Mouse (Mus musculus): ENCODE measurements around the gene Ampd3. TPM values are rescaled to one million over a fixed set of nuclear protein-coding genes. Genes with fewer than 3 reads are reported as not detected.

Gene Ampd3
- total and polyA plus RNA-seq, 3 experiments, result 14.8 to 22.3 TPM; not detected in 1

DNA sequence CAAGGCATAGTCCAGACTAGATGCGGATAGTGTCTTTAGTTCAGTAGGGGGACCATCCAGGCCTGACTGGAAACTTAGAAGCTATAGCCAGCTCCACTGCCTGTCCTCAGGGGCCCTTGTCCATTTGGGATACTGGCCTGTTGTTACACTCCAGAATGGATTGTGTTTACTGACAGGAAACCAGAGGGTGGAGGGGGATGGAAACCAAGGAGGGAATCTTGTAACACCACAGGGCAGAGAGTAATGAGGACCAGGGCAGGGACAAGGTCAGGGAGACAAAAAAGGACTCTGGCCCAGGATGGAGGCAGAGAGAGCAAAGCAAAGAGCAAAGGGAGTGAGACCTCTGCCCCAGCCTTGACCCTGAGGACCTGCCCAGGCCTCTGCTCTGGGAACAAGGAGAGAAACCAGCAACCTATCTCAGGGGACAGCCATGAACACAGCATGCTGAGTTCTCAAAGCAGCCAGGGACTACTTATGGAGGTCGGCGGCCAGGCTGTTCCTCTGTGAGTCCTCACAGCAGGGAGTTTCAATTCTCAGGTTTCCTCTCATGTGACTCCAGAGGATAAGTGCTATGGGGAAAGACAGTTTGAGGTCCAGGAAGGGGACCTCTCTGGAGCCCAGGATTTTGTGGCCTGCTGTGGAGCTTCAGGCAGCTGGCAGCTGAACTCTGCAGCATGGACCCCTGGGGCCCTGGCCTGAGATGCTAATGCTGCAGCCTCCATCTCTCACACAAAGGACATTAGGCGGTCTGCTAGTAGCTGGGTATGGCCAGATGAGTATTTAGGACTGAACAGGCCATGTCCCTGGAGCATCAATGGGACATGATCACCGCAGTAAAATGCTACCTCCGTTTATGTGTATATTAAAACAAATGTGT, 36.7 kb upstream of the Ampd3 start:
- no peak overlapping the region for H3K9ac ChIP-seq (ENCODE audit: control insufficient read depth, low read depth, low read length, poor library complexity, severe bottlenecking)
- no peak overlapping the region for H3K4me3 ChIP-seq (ENCODE audit: control insufficient read depth in 1 of 2, insufficient read depth in 1 of 2, low read depth in 2 of 2, low read length in 2 of 2)
- no peak for DNase-seq (ENCODE audit: low read depth, low spot score)
- no peaks in the 10 kb centered on the region for H3K4me1 ChIP-seq (ENCODE audit: control insufficient read depth in 1 of 2, insufficient read depth in 2 of 2, low read length in 2 of 2)
- H3K27me3 ChIP-seq (ENCODE audit: control insufficient read depth in 1 of 2, insufficient read depth in 2 of 2, low read length in 2 of 2), result no peaks in the 10 kb centered on the region; a peak in 1 of 4 replicates
- no peak overlapping the region for H3K27ac ChIP-seq (ENCODE audit: control insufficient read depth, low read depth, low read length)
- TF ChIP-seq NRF1 (IDR thresholded peaks at IDR 0.05; ENCODE audit: insufficient read depth, low read depth, low read length, poor library complexity, severe bottlenecking) (no peak), MYB (IDR thresholded peaks at IDR 0.05; ENCODE audit: low read depth, low read length) (no peak), TCF12 (IDR thresholded peaks at IDR 0.05; ENCODE audit: low read depth, low read length) (no peak), SMC3 (IDR thresholded peaks at IDR 0.05; ENCODE audit: low read depth, low read length) (no peak), USF1 (IDR thresholded peaks at IDR 0.05; ENCODE audit: low read depth, low read length) (no peak), ZC3H11A (IDR thresholded peaks at IDR 0.05; ENCODE audit: low read depth, low read length) (no peak), CHD1 (IDR thresholded peaks at IDR 0.05; ENCODE audit: low read depth, low read length) (no peak), TAL1 (IDR thresholded peaks at IDR 0.05; ENCODE audit: low read length) (no peak), MEF2A (IDR thresholded peaks at IDR 0.05; ENCODE audit: extremely low read depth, insufficient replicate concordance, low read depth, low read length, poor library complexity, severe bottlenecking) (no peak), RAD21 (IDR thresholded peaks at IDR 0.05; ENCODE audit: low read depth, low read length) (no peak), USF2 (IDR thresholded peaks at IDR 0.05; ENCODE audit: borderline replicate concordance in 1 of 2, insufficient read depth in 1 of 2, low read depth in 1 of 2, low read length in 2 of 2) (no peak), MYC (IDR thresholded peaks at IDR 0.05; ENCODE audit: low read depth, low read length) (no peak), ETS1 (IDR thresholded peaks at IDR 0.05; ENCODE audit: low read depth, low read length) (no peak), MAX (IDR thresholded peaks at IDR 0.05; ENCODE audit: low read length) (no peak), POLR2A (IDR thresholded peaks at IDR 0.05; ENCODE audit: control insufficient read depth in 1 of 2, insufficient read depth in 1 of 2, low read depth in 1 of 2, low read length in 2 of 2, poor library complexity in 1 of 2) (no peak), MAZ (IDR thresholded peaks at IDR 0.05; ENCODE audit: low read depth, low read length) (no peak), KAT2A (conservative IDR thresholded peaks at IDR 0.05; ENCODE audit: low read depth, low read length) (no peak), MXI1 (IDR thresholded peaks at IDR 0.05; ENCODE audit: low read depth, low read length) (no peak), ZMIZ1 (IDR thresholded peaks at IDR 0.05; ENCODE audit: low read depth, low read length) (no peak), JUND (IDR thresholded peaks at IDR 0.05; ENCODE audit: low read depth, low read length) (no peak)
- no peaks in the 10 kb centered on the region for H3K79me2 ChIP-seq (ENCODE audit: control insufficient read depth, insufficient read depth, low read length, poor library complexity)
- no peaks in the 10 kb centered on the region for H3K9me3 ChIP-seq (replicated peaks; ENCODE audit: insufficient read depth, low read length)
- H3K36me3 ChIP-seq (ENCODE audit: control insufficient read depth in 1 of 2, insufficient read depth in 2 of 2, low read length in 2 of 2), result no peaks in the 10 kb centered on the region
